Mouse (Mus musculus) adrenal gland, postnatal 25 days (tissue): ENCODE data around the gene Ppp1r14d. TPM values are rescaled to one million over a fixed set of nuclear protein-coding genes. Genes with fewer than 3 reads are reported as not detected.

Source experiments
- DNase-seq: peaks from one replicate; pipeline ENCODE4 v3.0.0; 2021; ENCODE audit warnings: mixed read lengths
- long read RNA-seq: library from polyadenylated mRNA; stranded (forward); transcript quantifications from one replicate; pipeline ENCODE4 v2.0.0, GENCODE M21; 2021
- total RNA-seq: library from RNA; stranded (reverse); gene quantifications from 2 replicates; pipeline ENCODE4 v1.2.3, GENCODE M21; 2021

The Ppp1r14d gene
- total RNA-seq = not detected in 2 replicates
- long read RNA-seq = 0 reads

DNA sequence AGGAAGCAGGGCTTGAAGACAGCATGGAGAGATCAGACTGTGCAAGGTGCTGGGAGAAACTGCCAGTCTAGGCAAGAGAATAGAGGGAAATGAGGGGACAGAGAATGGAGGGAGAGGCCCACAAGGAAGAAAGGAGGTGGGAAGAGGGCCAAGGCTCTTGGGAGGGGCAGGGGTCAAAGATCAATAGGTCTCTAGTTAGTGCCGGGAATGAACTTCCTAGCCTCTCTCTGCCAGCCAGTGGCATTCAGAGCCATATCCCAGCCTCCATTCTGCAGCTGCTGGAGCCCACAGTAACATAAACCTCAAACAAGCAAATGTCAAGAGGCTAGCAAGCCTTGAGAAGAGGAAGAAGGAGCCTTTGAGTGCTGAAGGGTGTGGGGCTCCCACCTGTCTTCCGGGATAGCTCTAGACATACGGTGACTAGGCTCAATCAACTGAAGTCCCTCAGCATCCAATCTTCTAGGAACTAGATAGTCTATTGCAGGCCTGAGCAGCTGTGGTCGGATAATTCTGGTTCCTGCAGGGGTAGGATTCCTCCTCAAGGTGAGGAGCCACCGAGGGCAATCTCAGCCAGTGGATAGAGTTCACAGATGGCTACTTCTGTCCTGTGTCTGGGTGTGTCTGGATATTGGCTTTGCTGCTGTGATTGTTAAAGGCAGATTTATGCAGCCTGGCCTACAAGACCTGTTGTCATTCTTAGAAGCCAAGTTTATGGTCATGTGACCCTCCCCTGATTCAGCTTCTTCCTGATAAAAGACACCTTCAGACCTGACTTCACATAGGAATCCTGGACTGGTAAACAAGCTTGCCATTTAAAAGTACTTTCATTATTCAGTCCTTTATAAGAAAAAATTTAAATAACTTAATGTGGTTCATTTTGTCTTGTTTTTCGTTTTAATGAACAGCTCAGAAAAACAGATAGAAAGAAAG, at the start of gene Ppp1r14d:
Gene Ppp1r14d (minus strand): TSS at position 132 of the 930 bp plus-strand sequence.
- no peak for DNase-seq

DNA sequence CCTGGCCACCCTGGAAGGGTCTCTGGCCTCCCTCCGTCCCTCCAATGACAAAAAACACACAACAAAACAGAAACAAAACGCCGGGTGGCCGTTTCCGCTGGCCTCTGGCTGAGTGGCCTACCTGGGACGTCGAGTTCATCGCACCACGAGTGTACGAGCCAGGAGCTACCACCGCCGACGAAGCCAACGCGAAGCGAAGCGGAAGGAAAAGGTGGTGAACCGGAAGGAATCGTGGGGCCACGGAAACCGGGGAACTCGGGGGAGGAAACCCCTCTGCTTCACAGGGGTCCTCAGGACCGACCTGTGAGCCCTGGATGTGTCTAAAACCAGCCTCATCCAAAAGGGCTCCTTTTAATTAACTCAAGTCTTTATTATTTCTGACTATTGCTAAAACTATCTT, 48.1 kb upstream of the Ppp1r14d start:
- no peak for DNase-seq

DNA sequence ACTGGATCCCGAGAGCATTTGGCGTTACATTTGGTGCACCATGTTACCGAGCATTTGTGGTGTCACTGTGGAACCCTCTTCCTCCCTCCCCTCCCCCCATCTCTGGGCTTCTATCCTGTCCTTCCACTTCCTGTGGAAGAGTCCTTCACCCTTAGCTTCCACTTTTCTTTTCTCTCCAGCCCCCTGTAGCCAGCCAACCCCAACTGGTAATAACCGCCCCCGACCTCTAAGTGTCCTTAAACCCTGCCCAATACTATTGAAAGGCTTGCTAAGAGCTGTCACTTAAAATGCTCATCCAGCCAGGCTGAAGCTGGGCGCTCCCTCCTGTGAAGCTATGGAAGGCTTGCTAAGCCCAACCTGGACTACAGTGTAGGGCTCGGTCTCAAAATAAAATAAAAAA, 47.2 kb upstream of the Ppp1r14d start:
- DNase-seq = no peak

DNA sequence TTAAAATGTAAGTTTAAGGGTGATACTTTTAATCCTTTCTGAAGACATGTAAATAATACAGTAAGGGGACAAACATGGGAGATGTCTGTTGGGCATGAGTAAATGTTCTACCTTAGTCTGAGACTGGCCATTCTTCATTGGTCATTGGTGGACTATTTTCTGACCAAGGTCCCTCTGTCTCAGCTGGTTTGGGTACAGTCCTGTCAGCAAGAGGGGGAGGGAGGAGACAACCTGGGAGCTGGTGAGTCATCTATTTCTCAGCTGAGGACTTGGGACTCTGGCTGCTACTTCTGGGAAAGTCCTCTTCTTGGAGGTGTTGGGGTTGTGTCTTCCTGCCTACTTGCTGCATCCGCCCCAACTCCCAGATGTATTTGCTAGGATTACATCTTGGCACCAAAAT, 44.4 kb upstream of the Ppp1r14d start:
- DNase-seq = no peak

DNA sequence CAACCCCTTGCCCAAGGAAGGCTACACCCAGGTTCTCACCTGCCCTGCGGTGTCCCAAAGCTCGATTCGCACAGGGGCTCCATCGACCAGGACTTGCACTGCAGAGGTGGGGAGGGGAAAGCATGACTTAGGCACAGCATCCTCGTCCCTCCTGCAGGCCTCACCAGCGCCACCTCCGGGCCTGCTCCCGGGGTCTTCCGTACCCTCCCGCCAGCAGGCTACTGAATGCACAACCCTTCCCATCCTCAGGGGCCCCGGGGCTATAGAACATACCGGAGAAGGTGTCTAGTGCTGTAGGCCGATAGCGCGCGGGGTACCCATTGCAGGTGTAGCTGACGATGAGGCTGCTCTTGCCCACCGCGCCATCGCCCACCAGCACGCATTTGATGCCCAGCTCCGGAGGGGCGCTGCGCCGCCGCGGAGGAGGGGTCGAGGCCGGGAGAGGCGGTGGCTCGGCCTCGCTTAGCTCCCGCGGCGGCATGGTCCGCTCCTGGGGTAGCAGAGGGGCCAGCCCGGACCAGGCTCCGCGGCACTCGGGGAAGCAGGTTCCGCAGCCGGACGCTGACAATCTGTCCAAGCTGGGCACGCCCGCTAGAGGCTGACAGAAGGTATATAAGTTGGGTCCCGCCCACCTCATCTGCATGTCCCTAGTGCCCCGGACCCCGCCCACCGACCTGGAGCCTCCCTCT, 41.1 kb upstream of the Ppp1r14d start, which contains the start of gene Rhov:
Gene Rhov (minus strand): TSS at position 630 of the 689 bp plus-strand sequence.
- peak; percentile 50 for DNase-seq

DNA sequence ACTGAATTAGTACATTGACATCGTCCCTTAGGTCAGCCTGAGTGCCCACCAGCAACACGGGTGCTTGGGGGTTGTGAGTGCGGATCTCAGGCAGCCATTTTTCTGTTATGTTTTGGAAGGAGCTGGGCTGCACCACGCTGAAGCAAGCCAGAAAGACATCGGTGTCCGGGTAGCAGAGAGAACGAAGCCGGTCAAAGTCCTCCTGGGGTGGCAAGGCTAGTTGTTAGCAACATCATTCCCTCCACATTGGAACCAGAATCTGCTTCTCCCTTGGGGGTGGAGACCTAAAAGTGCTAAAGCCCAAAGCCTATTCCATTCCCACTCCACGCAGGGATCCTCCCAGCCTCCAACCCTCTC, 40.6 kb upstream of the Ppp1r14d start:
- DNase-seq = no peak

DNA sequence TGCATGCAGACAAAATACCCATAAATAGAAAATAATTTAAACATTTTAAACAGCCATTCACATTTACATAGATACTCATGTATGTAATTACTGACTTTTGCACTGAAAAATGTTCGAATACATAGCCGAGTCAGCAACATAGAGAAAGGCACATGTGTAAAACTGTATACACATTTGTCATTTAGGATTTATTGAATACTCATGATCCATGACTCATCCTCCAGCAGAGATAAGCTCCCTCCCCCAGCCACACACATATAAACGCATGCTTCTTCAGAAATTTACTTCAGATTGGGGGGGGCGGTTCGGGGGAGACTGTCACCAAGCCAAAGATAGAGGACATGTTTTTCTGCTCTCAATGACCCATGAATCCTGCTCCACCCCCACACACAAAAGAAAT, 34.1 kb upstream of the Ppp1r14d start:
- no peak for DNase-seq

DNA sequence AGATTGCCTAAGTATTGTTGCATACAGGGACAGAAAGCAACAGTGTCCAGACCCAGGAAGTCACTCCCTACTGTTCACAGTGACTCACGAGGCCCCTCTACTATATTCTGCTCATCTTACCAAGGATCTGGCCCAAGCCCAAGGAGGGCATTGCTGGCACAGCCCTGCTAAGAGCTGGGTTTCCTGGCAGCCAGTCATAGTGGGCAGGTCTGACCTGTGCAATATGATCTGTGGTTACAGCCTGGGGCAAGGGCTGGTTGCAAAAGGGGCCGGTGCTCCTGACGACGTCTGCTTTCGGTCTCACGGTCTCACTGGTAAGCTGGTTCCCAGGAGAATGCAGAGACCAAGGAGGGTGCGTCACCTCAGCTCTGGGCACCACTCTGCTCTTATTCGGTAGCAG, 33.3 kb upstream of the Ppp1r14d start:
- DNase-seq = peak; percentile 88

DNA sequence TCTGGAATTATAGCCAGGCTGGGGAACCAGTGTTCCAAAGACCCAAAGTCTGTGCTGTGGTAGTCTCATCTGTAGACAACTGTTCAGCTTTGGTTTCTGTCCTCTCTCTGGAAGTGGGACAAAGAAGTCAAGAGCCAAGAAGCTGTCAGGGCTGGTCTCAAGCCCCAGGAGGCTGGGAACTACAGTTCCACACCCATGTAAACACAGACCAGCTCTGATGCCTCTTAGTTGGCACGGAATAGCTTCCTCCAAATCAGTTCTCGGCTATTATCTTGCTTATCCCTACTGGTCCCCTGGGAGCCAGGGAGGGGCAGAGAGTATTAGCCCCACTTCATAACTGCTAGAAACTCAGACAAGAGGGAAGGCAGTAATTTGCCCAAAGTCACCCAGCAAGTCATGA, 31.6 kb upstream of the Ppp1r14d start:
- no peak for DNase-seq

DNA sequence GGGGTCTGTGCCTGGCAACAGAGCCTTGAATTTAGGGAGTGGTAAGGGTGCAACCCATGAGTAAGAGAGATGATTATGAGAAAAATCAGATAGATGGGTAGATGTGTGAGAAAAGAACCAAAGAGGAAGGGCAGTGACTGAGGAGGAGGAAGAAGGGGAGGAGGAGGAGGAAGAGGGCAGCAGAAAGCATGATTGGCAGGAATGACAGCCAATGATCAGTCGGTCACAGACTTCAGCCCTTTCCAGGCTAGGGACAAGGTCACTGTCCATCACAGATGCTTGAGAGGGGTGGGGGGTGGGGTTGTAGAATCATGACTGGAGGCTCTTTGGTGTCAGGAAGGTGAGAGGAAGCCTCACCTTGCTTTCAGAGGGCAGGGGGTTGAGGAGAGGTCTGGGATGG, 30.8 kb upstream of the Ppp1r14d start:
- no peak for DNase-seq

DNA sequence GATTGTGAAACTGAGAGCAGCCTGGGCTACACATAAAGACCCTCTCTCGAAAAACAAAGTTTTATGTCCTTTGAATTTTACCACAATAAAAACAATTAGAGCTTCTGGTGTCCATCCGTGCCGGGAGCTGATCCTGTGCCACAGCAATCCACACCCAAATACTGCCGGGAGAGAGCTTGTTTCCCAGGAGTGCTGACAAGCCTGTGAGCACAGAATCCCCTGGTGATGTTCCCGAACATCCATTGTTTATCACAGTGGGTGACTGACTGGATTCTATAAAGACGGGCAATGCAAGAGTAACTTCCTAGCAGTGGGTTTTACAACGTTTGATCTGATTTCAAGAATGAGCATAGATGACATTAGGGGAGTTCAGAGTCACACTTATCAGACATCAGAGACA, 25.3 kb upstream of the Ppp1r14d start:
- DNase-seq = no peak

DNA sequence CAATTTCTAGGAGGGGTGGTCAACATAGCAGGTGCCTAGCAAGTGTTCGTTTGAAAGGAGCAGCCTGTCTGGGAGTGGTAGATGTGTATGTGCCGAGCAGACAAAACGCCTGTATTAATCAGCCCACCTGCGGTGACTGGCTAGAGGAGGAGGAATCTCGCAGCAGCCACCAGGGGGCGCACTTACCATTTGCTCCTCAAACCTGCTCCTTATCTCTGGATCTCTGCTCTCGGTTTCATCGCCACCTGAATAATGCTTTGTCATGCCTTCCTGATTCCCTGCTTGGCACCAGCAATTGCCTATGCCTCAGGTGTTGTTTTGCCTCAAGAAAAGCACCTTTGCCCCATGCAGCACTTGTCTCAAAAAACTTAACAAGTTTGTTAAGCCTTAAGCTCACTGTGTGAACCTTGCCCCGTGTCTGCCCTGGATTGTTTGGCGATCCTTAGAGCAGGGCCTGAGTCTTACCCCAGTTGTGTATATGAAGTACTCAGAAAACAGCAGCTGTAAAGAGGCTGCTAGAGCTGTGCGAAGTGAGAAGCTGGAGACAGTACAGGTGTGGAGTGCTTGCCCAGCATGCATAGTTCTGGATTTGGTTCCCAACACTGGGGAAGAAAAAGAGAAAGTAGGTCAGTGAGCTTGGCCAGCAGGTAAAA, 21.2 kb upstream of the Ppp1r14d start:
- DNase-seq = peak; percentile 92

DNA sequence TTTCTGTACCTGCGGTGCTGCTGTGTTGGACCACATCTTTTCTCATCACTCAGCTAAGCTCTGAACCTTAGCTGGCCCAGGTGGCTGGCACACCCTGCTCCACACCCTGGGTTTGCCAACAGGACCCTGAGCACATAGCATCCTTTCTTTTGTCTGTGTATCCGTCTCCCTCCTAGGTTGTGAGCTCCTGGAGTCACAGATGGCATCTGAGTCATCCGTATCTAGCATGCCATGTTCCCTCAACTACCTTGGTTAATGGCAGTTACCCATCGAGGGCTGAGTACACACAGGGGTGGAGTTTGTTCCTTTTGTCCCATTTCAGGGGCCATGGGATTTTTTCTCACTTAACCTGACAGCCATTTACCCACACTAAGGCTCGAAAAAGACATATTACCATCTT, 20.7 kb upstream of the Ppp1r14d start:
- no peak for DNase-seq

DNA sequence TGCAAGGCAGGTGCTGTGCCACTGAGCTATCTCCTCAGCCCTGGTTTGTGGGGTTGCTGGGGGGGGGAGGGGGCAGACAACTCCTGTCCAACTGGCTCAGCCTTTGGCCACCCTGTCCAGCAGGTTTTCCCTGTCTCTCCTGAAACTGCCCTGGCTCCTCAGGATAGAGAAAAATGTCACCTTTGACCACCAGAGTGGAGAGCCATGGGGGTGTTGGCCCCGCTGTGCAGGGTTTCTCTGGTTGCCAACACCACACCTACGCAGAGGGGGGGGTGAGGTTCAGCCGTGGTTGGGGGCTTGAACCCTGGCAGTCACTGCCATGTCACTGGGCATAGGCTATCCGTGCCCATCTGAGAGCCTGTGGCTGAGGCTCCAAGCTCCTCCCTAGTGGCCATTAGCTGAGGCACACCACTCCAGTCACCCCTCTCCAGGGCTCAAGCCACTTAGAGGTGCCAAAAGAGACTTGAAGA, 19.9 kb upstream of the Ppp1r14d start:
- no peak for DNase-seq

DNA sequence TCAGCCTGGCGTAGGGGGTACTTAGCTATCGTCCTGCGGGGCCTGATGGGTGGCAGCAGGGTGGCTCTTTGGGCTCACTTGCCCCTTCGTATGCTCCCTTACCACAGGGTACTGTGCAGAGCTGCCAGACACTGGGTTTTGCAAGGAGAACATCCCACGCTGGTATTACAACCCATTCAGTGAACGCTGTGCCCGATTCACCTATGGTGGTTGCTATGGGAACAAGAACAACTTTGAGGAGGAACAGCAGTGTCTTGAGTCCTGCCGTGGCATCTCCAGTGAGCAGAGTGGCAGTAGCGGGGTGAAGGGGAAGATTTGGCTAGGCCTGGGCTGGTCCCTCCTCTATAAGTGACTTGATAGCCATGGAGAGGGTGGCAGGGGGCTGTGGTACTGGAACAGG, 18.2 kb upstream of the Ppp1r14d start:
- no peak for DNase-seq

DNA sequence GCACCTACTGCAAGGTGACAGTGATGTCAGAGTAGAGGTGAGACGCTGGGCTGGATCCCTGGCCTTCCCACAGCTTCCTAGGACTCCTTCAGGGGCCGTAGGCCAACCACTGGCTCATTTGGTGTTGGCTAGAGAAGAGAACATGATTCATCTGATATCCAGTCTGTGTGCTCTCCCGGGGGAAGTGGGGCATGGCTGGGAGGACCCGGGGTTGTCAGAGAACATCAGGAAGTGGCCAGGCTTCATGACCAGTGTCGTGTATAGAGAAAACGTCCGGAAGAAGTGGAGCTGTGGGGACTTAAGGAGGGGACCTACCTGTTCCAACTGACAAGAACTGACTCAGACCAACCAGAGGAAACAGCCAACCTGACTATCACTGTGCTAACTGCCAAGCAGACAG, 15.5 kb upstream of the Ppp1r14d start:
- no peak for DNase-seq

DNA sequence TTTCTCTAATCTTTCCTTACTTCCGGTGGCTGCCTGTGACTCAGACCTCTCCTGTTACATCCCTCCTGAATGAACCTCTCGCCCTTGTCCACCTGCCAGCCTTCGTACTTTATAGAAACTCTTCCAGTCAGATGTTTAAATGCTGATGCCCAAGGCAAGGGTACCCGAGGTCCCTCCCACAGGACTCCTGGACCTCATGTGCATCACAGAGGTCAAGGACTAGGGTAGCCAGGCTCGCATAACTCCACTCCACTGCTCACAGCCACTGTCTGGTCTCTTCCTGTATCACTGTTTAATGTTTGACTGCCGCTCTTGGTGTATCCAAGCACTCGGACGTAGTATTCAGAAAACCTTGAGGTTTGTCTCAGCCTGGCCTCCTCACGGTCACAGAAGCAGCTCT, 12.8 kb upstream of the Ppp1r14d start:
- DNase-seq = no peak

DNA sequence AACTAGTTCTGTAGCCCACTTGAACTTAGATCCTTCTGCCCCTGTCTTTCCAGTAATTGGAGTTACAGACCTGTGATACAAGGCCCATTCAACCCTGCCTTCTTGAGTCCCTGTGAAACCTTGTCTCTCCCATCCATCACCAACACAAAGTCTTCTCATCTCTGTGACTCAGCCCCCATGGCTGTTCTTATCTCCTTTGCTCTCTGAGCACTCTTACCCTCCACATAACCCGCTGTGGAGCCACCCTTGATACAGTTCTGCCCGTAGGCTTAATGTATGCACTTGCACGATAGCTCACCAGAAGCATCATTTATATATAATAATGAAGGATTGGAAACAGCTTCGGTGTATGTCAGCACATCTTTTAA, 11.1 kb upstream of the Ppp1r14d start:
- no peak for DNase-seq

DNA sequence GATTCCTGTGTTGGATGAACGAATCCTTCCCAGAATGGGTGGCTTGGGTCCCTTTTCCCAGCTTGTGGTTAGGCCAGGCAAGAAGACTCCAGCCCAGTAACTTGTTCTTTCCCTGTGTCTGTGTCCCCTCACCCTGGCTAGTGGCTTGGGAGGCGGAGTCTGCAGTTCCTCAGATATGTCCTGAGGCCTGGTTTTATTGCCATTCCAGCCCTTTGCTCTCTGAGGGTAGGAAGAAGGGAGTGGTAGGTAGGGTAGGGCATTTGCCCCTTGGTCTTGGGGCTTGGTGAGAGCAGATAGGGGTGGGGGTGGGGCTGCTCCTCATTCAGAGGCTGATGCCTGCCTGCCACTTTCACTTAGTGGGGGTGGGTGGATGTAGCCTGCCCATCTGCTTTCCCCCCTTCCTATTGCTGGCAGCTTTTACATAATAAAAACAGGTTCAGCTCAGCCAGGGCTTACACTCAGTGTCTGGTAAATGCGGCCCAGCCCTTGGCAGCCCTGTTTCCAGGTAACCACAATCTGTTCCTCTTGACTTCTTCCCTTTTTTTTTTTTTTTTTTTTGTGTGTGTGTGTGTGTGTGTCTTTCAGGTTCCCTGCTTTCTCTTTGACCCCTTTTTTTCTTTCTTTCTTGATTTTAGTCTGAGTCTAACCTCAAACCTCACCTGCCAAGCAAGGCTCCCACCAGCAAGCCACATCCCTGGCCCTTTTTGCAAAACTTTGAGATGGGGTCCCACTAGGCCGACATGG, 10.5 kb upstream of the Ppp1r14d start:
- no peak for DNase-seq

DNA sequence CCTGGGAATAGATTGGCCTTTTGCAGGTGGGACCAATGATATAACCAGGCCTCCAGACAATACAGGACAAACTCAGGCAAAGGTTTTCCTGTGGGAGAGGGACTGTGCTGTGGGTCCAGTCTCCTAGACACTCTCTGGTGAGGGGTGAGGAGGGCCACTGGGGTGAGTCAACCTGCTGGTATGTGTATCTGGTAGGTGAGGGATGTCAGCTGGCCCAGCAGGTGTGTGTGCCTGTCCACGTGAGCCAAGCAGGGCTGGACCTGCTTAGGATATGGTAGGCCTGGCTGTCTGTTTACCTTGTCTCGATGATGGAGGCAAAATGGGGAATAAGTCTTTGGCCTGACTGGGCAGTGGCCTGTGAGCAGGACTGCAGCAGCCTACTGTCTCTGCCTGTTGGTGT, 9.0 kb upstream of the Ppp1r14d start:
- DNase-seq = no peak

DNA sequence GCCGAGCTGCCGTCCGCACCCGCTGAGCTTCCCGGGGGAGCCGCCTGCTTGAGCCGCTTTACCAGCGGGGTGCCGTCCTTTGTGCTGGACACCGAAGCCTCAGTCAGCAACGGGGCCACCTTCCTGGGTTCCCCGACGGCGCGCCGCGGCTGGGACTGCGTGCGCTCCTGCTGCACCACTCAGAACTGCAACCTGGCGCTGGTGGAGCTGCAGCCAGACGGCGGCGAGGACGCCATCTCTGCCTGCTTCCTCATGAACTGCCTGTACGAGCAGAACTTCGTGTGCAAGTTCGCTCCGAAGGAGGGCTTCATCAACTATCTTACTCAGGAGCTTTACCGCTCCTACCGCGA, 8.1 kb upstream of the Ppp1r14d start:
- DNase-seq = peak; percentile 22

DNA sequence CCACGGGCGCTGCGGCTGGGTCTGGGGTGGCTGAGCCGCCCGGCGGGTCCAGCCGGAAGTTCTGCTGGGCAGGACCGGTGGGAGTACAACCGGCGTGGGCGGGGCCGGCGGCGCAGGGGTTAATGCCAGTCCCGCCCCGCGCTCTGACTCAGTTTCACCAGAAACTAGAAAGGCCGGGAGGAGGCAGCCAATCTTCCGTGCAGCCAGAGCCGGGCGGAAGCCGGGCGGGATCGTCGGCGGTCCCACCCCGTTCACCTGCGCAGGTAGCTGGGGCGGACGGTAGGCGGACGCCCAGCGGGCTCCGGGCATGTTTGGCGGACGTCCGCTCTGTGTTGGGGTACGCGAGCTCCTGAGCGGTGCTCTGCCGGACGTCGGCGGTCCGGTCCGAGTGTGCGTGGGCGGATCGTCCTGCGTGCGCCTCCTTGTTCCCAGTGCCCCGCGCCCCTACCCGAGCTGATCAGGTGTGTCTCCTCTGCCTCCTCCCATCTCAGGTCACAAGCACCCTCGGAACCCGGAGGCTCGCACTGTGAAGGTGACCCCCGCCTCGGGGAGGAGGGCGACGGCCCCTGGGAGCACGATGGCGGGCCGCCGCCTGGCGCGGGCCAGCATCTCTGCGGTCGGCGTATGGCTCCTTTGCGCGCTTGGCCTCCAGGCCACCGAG, 7.6 kb upstream of the Ppp1r14d start, which contains the start of gene Spint1:
Gene Spint1 (plus strand): TSS at position 153 of the 661 bp plus-strand sequence.
- DNase-seq = peak; percentile 35
